Mouse (Mus musculus): ENCODE measurements around the gene Lect2.

Lect2 gene

DNA sequence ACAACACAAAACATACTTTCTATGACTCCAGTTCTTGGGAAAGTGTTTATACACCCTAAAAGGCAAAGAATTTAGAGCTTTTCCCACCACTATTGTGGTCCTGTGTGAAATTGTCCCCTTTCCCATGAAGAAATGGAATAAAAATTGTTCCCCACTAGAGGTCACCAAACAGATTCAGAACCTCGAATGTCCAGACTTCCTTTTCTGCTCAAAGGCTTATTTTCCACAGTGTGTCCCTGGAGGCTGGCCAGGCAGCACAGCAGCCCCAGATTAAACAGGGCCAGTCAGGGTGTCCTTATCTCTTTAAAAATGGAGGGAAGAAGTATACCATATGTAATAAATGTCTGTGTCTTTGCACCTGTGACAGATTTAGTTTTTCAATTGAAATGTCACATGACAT is 7.7 kb upstream of the Lect2 start:
- peak; percentile 69 for DNase-seq (ENCODE audit: low spot score)

DNA sequence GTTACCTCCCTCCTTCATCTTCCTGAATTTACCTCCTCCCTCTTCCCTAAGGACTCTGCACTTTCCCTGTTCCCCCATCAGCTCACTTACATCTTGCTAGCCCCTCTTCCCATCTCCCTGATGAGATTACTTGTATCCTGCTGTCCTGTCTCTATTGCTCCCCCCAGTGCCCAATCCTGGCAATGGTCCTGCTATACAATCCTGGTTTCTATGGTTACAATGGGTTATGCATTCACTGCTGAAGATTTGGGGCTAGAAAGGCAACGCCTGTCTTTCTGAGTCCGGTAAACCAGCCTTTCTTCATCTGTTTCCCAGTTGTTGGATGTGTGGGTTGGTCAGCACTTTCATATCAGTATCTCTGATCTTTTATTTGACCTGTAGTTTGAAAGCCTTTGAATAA is 6.1 kb upstream of the Lect2 start:
- DNase-seq (ENCODE audit: low spot score): no peak

DNA sequence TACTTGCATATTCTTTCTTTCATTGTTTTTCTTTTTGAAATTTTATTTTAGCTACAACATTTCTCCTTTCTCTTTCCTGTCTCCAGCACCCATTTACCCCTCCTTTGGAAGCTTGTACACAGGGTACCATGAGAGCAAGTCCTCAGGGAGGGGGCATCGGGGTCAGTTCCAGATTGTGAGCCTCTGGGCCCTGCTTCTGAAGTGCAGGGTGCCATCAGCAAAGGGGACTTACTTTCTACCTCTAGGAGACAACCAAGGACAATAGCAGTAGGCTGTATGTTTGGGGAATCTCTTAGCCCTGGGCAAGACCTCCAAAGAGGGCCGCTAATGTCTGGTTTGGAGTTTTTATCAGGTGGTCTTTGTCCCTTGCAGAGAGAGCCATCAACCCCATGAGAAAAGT is 5.6 kb upstream of the Lect2 start:
- no peak for DNase-seq (ENCODE audit: low spot score)

DNA sequence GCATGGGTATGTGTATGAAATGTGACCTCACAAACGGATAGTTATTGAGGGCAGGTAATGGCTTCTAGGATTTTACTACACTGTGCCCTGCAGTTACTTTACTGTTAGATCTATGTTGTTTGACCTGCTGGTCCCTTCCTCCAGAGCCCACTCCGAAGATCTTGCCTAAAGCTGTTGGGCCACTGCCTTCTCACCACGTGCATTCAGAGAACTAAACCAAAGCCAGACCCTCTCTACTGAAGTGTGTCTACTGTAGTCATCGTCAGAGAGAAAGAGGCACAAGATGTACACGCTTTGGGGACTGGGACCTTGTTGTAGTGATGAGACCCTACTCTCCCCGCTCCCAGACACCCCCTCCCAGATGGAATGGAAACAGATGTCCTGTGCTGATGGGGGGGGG is 3.4 kb upstream of the Lect2 start:
- no peak for DNase-seq (ENCODE audit: low spot score)

DNA sequence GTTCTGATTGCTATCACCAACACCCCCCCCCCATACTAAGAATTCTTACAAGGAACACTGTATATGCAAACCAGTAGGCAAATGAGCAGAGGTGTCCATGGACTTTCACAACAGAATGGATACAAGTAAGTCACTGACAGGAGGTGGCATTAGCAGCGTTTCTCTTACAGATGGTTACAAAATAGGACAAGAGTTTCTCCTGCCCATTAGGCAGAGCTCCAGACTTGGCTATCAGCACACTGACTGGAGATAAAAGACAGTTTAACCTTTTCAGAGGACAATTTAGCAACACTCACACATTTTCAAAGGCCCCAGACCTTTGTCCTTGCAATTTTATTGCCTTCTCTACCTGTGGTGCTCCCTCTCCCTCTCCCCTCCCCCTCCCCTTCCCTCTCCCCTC is 2.3 kb upstream of the Lect2 start:
- peak; percentile 60 for DNase-seq (ENCODE audit: low spot score)

DNA sequence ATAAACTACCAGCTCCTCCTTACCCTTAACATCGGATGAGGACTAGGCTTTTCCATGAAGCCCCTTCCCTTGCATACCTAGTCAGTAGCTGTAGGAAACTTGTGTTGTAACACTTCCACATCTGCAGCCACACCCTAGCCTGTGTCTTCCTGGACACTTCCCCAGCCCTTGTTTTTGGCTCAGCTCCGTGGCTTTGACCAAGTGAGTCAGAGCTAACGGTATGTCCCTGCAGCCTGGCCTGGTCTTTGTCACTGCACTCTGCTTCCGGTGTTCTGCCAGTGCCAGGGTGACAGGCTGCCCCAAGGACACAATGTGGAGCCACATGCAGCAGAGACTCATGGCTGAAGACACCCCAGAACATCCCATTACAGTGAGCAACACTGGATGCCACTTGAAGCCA is 1.1 kb upstream of the Lect2 start:
- peak; percentile 37 for DNase-seq (ENCODE audit: low spot score)

DNA sequence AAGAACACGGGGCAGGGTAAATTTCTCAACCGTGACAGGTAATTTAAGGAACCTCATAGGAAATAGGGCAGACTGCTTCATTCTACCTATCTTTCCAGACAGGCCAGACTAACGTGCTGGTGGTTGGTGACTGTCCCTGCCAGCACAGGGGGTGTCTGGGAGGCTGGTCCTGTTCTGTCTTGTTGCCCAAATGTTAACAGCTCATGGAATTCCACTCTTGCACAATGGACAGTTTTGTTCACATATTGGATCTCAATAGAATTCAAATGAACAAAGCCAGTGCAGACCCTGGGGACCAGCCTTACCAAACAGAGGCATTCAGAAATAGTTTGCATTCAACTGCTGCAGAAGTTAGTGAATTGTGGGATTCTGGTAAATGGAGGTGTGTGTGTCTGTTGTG is 3.3 kb downstream of the Lect2 start:
- peak; percentile 14 for DNase-seq (ENCODE audit: low spot score)

DNA sequence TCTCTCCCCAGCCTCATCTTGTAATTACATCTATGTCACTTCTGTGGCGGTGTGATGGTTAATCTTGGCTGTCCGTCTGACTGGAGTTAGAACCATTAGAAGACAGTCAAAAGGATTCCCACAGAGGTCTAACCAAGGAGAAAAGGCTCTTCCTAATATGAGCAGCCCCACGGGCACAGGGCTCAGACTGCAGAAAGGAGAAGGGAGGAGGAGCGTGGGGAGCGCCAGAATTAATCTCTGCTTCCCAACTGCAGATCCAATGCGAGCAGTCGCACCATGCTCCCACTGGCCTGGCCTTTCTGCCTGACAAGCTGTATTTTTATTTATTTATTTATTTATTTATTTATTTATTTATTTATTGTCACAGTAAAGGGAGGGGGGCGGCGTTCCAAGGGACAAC is 4.5 kb downstream of the Lect2 start:
- peak; percentile 36 for DNase-seq (ENCODE audit: low spot score)

DNA sequence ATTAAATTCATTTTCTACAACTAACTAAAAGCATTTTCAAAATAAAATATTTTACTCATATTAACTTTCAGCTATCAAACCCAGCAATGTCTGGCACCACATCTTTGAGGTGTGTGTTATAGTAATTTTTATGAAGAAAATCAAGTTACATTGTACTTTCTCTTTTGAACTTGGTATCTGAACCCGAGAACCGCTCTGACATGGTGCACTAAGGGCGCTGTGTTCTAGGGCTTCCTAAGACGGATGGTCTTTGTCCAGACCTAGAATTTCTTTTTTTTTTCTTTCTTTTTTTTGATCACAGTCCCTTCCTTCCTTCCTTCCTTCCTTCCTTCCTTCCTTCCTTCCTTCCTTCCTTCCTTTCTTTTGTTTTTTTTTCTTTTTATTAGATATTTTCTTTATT is 8.5 kb downstream of the Lect2 start:
- peak; percentile 73 for DNase-seq (ENCODE audit: low spot score)

DNA sequence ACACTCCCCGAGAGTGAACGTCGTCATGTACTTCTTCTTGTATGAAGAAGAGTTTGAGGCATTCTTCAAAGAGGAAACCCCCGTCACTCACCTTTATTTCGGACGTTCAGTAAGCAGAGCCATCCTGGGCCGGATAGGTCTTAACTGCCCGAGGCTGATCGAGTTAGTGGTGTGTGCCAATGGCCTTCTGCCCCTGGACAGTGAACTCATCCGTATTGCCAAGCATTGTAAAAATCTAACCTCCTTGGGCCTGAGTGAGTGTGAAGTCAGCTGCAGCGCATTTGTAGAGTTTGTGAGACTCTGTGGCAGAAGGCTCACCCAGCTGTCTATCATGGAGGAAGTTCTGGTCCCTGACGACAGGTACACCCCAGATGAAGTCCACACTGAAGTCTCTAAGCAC is 11.3 kb downstream of the Lect2 start:
- peak; percentile 9 for DNase-seq (ENCODE audit: low spot score)

DNA sequence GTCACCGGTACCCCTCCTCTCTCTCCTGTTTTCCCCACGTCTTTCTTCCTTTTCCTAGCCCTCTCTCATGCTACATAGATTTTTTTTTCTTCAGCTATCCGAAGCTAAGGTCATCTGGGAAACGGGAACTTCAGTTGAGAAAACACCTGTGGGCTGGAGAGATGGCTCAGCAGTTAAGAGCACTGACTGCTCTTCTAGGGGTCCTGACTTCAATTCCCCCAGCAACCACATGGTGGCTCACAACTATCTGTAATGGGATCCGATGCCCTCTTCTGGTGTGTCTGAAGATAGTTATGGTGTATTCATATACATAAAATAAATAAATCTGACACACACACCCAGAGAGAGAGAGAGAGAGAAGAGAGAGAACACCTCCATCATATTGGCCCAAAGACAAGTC is 12.7 kb downstream of the Lect2 start:
- peak; percentile 29 for DNase-seq (ENCODE audit: low spot score)

DNA sequence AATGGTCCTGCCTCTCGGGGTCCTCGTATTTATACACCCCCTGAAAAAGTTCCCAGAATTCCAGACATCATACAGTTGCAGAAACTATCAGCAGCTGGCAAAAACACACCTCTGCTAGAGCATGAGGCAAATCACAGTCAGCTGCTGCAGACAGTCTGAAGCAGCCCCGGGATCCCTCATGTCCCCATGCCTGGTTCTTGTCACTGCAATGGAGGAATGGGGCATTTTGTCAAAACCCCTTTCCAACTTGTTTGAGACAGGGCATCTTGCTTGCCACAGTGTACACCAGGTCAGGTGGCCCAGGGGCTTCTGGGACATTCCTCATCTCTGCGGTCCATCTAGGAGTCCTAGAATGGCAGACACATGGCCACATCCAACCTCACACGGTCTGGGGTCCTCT is 13.4 kb downstream of the Lect2 start:
- DNase-seq (ENCODE audit: low spot score): peak; percentile 25

DNA sequence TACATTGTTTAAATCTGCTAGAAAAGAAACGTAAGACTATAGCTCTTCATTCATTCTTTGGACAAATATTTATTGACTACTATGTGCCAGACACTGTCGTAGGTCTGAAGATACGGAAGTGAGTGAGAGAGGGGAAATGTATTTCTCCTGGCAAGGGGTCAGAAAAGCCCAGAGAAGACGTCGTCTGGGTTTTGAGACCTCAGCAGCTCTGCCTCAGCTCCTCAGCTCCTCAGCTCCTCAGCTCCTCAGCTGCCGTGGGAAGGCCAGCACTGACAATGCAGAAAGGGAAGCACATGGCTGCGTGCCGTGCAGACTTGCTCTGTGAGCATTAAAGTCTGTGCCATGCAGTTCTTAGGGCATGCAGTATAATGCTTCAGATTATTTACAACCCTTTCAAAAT is 18.6 kb downstream of the Lect2 start:
- DNase-seq (ENCODE audit: low spot score): no peak

DNA sequence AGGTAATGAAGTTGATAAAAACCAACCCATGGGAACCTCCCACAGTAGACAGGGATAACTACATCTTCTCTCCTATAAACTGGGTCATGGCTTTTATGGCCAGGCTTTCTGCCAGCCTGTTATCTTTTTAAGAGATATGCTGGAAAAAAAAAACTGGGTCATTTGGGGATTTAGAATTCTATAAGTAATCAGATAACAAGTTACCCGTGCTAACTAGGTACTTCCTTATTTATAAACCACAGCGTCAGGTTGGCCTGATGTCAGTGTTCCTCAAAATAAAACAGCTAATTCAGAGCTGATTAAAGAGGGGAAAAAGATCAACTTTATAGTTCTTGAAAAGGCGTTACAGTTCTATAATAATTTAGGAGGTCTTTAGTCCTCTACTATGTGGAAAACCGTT is 19.3 kb downstream of the Lect2 start:
- no peak for DNase-seq (ENCODE audit: low spot score)

DNA sequence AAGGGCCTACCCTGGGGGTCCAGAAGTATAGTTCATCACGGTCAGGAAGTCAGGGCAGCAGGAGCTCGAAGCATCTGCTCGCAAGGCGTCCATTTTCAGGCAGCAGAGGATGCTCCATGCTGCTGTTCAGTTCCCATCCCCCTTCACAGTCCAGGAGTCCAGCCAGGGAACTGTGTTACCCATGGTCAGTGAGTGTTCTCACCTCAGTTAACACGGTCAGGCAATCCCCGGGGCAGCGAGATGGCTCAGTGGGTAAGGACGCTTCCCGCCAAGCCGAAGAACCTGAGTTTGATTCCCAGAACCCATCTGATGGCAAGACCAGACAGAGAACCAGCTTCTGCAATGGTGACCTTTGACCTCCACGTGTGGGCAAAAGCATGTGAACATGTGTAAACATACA is 20.0 kb downstream of the Lect2 start:
- DNase-seq (ENCODE audit: low spot score): peak; percentile 31

DNA sequence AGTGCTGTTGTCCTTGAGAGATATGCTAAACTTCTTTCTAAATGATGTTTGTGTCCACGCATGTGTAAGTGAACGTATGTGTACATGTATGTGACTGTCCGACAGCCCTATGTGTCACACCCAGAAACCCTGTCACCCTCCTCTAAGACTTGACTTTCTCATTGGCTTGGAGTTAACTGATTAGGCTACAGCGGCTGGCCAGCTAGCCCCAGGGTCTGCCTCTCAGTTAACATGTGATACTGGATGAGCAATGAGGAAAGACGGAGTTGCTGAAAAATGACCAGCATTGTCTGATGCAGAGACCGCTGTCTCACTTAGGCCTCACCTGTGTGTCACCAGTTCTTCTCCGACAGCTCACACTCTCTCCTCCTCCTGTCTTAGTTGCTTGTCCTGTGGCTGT is 20.5 kb downstream of the Lect2 start:
- peak; percentile 11 for DNase-seq (ENCODE audit: low spot score)

DNA sequence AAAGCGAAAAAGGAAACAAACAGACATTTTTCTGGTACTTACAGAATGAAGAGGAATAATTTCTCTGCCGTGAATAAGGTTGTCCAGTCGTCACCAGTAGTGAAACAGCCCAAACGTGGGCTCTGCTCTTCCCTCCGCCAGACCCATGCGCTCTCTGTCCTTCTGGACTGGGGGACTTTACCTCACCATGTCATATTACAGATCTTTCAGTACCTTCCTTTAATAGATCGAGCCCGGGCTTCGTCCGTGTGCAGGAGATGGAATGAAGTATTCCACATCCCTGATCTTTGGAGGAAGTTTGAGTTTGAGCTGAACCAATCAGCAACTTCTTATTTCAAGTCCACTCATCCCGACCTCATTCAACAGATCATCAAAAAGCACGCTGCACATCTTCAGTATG is 21.4 kb downstream of the Lect2 start:
- peak; percentile 2 for DNase-seq (ENCODE audit: low spot score)

DNA sequence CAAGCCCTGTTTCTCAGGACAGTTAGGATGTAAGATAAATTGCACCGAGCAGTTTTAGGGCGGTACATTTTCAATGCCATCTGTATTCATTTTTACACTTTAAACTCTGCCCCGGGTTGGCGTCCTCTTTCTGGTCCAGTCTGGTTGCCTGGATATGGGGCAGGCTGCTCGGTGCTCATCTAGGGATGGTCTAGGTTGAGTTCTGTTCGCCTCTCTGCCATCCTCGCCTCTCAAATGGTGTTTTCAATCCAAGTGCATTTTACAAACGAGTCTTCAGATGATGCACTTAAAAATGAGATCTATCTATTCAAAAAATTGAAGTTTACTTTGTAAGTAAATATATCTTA is 25.5 kb downstream of the Lect2 start:
- no peak for DNase-seq (ENCODE audit: low spot score)

DNA sequence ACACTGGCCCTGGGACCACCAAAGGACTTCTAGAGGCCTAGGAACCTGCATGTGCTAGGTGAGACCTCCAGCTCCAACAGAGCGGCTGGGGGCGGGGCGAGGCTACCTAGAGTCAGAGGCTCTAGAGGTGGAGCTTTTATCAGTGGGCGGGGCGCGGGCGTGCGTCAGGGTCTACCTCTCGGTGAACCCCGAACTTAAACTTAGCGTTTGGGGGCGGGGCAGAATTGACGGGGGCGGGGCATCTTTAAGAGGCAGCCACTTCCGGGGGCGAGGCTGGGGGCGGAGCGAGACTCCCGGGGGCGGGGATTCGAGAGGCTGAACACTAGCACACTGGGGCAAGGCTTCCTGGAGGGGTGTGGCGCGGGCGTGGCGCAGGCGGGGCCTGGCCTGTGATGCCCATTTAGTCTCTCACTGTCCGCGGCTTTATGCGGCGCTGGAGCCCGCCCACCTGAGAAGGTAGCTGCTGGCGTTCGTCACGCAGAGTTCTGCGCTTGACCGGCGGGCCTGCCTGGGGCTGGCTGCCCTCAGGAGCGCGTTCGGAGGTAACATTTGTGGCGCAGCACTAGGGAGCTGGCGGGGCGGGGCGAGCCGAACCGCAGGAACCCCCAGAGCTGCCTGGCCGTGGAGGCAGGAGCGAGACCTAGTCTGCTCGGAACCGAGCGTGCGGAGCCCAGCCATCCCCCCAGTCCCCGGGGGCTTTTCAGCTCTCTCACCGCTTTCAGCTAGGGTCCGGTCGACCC is 26.1 kb downstream of the Lect2 start, which contains the start of gene Fbxl21:
Gene Fbxl21 (plus strand): TSS at position 392 of the 740 bp plus-strand sequence.
- DNase-seq (ENCODE audit: low spot score): peak; percentile 98

DNA sequence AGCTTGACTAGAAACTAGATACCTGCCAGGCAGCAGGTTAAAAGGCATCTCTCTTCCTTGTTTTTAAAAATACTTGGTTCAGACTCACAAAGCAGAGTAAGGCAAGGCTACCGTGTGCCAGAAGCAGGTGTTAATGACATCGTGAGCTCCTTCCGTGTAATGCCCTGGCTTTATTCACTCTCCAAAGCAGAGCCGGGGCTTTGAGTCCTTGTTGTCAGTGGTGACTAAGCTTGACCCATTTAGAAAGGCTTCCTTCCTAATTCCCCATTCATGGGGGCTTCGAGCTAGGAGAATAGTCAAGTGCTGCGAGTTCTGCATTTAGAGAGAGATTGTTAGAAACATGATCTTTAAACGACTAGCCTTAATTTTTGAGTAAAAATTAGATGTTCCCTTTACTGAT is 31.5 kb downstream of the Lect2 start:
- peak; percentile 27 for DNase-seq (ENCODE audit: low spot score)

DNA sequence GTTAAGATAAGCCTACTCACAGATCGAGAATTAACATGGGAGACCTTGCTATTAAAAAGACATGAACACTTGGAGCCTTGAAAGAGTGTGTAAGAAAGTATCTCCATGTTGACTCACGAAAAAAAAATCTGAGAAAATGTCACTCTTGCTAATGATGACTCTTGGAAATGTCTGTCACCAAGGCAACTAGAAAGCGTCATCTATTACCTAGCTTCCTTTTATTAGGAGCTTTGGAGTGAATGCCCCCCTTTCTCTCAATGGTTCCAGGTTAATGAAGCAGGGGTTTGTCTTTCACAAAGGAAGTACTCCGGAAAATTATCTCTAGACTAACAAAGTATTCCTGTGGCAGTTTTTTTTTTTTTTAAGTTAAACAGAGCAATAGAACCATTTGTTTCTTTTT is 32.0 kb downstream of the Lect2 start:
- DNase-seq (ENCODE audit: low spot score): no peak

DNA sequence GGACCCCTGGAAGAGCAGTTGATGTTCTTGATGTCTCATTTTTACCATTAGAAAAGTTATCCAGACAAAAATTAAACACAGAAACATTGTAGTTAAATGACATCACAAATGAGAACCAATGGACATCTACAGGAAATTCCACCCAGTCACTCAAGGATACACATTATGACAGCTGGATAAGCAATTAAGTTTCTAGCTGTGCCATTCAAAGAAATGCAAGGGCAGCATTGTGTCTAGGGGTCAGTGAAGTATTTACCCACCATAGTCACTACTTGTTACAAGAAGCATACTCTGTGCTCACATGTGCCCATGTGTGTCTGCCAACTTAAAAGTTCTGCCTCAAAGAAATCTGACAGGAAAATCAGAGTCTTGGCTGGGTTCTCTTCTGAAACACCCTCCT is 34.7 kb downstream of the Lect2 start:
- DNase-seq (ENCODE audit: low spot score): no peak

DNA sequence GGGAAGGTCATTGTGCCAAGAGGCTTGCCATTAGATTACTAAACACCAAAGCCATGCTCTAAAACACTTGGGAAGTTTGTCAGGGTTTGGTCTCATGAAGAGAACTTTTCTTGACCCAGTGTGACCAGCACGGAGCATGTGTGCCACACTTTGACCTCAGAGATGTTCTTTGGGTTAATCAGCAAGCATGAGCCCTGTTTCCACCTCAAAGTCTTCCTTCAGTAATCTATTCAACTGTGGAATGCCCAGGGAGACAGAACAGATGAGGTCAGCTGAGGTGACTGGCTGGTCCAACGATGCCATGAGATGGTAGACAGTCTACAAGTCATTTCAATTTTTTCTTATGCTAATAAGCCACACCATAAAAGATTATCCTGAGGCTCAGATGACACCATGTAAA is 38.5 kb downstream of the Lect2 start:
- no peak for DNase-seq (ENCODE audit: low spot score)

DNA sequence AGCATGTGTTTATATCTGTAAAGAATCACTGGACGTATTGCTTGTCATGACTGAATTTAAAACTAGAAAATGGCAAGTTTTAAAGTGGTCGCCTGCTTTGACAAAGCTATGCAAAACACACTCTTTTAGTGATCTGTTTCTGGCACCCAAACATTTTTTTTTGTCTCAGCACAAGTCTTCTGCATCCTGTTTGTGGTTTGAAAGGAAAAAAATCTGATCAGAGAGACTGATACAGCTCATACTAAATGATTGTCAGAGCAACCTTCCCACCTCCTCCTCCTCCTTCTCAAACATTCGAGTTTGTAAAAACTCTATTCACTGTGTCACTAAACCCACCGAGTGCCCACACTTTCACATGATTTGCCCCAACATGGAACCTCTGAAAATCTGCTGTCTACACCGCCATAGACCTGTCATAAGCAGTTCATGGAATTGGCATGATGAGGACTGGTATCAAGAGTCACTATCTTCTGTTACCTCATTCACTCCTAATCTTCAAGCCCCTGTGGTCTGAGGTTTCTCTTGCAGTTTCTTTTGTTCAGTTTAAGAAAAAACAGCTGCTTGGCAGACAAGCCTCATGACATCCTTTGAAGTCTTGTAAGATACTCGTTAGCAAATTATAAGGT is 41.3 kb downstream of the Lect2 start:
- DNase-seq (ENCODE audit: low spot score): no peak

Data from testis, postnatal 10 days (tissue).